Mouse (Mus musculus) ES-E14 (cell line): ENCODE data around the gene Rrbp1.

ENCODE experiments used
- MAFK ChIP-seq: IDR thresholded peaks from 2 replicates; pipeline ENCODE4 v1.6.1; 2014; ENCODE audit warnings: mild to moderate bottlenecking, low read depth, low read length, inconsistent platforms; ENCODE audit not compliant: insufficient read depth
- ZNF384 ChIP-seq: IDR thresholded peaks from 2 replicates; pipeline ENCODE4 v1.6.1; 2012; ENCODE audit warnings: low read depth, low read length, inconsistent platforms

GRCm38 (mm10) chr2:143915600-143916135, 95.4 kb downstream of the Rrbp1 start:
- TF ChIP-seq ZNF384 (no peak), MAFK (no peak)
